Mouse (Mus musculus) midbrain, embryonic 14.5 days (tissue): Measurements from ENCODE around the gene Tcf12. TPM values are rescaled to one million over a fixed set of nuclear protein-coding genes. Genes with fewer than 3 reads are reported as not detected.

Experiments
- ATAC-seq: fragments of 200-750 bp; cut with Nextera tagmentation; 2 replicates; pipeline ENCODE4 v1.8.0; 2017; ENCODE audit warnings: moderate number of reproducible peaks, moderate library complexity; ENCODE audit not compliant: low FRiP score, low TSS enrichment
- DNase-seq: peaks from one replicate; pipeline ENCODE4 v3.0.0-alpha.2; 2015
- H3K27ac ChIP-seq: fragments of 300-500 bp; sonication (generic); replicated peaks from 2 replicates; pipeline ENCODE4 v1.5.1; 2014; ENCODE audit warnings: mild to moderate bottlenecking, low read depth, low read length, moderate library complexity
- H3K27me3 ChIP-seq: fragments of 300-500 bp; sonication (generic); 2 replicates; pipeline ENCODE4 v1.6.1; 2014; ENCODE audit warnings: low read length, control low read depth, mixed read lengths; ENCODE audit not compliant: control insufficient read depth, insufficient read depth
- H3K36me3 ChIP-seq: fragments of 300-500 bp; sonication (generic); 2 replicates; pipeline ENCODE4 v1.6.1; 2014; ENCODE audit warnings: low read length, control low read depth; ENCODE audit not compliant: control insufficient read depth, insufficient read depth
- H3K4me1 ChIP-seq: fragments of 300-500 bp; sonication (generic); 2 replicates; pipeline ENCODE4 v1.6.1; 2014; ENCODE audit warnings: mild to moderate bottlenecking, antibody characterized with exemption, low read length, control low read depth; ENCODE audit not compliant: control insufficient read depth, insufficient read depth
- H3K4me2 ChIP-seq: fragments of 300-500 bp; sonication (generic); 2 replicates; pipeline ENCODE4 v1.6.1; 2014; ENCODE audit warnings: mild to moderate bottlenecking, low read length, moderate library complexity
- H3K4me3 ChIP-seq: fragments of 300-500 bp; sonication (generic); replicated peaks from 2 replicates; pipeline ENCODE4 v1.5.1; 2014; ENCODE audit warnings: low read depth, low read length
- H3K9ac ChIP-seq: fragments of 300-500 bp; sonication (generic); replicated peaks from 2 replicates; pipeline ENCODE4 v1.6.1; 2014; ENCODE audit warnings: mild to moderate bottlenecking, low read length, moderate library complexity
- H3K9me3 ChIP-seq: fragments of 300-500 bp; sonication (generic); 2 replicates; pipeline ENCODE4 v1.6.1; 2016; ENCODE audit warnings: low read length, control low read depth, mixed read lengths; ENCODE audit not compliant: control insufficient read depth
- WGBS: fragments of 180-500 bp; shearing (Covaris S2); extraction: QIAGEN DNeasy Blood & Tissue Kit; methylation state at CpG from one replicate; pipeline ENCODE4 v1.1.7; 2014; 5-methylcytosine and 5-hydroxymethylcytosine counted together
- polyA plus RNA-seq: library from polyadenylated mRNA; unstranded; fragments of >200 nt; fragmentation: Nextera tagmentation; extraction: Ambion mirVana; gene quantifications from 2 replicates; pipeline ENCODE4 v1.2.1, GENCODE M21; 2014

Gene Tcf12
- polyA plus RNA-seq, 1 experiment from 2014 or later, result 93.6 TPM

GRCm38 (mm10) chr9:71931965-71932364, 179.7 kb downstream of the Tcf12 start:
- no peak overlapping the region for H3K9ac ChIP-seq
- no peaks in the 10 kb centered on the region for H3K9me3 ChIP-seq
- no peaks in the 10 kb centered on the region for H3K36me3 ChIP-seq
- no peak overlapping the region for H3K4me3 ChIP-seq
- DNase-seq (no peak), ATAC-seq (no peak)
- H3K27ac ChIP-seq, result no peak overlapping the region
- H3K4me1 ChIP-seq, result peaks cover 6% of the 10 kb centered on the region; the same call in 1 of the 2 replicates
- H3K4me2 ChIP-seq, result no peak overlapping the region
- no peaks in the 10 kb centered on the region for H3K27me3 ChIP-seq

- Histone ChIP-seq H3K4me1 (peaks cover 6% of the 10 kb centered on the region; the same call in 1 of the 2 replicates), H3K27me3 (no peaks in the 10 kb centered on the region), H3K9ac (no peak overlapping the region), H3K4me2 (no peak overlapping the region), H3K36me3 (no peaks in the 10 kb centered on the region), H3K9me3 (no peaks in the 10 kb centered on the region), H3K27ac (no peak overlapping the region), H3K4me3 (no peak overlapping the region)
- WGBS, result 55% methylated on average over 8 of the region's 8 CpGs
- no peak for ATAC-seq
- peak; percentile 35 for DNase-seq
These were observed 180.3 kb downstream of the Tcf12 start for GRCm38 (mm10) chr9:71931358-71931715.

GRCm38 (mm10) chr9:71930431-71931357, 181.0 kb downstream of the Tcf12 start:
- DNase-seq, result no peak
- no peaks in the 10 kb centered on the region for H3K9me3 ChIP-seq
- WGBS, result 83% methylated on average over 3 of the region's 3 CpGs
- H3K4me1 ChIP-seq, result peaks cover 6% of the 10 kb centered on the region; the same call in 1 of the 2 replicates
- no peak overlapping the region for H3K27ac ChIP-seq
- no peaks in the 10 kb centered on the region for H3K36me3 ChIP-seq
- H3K27me3 ChIP-seq, result no peaks in the 10 kb centered on the region
- no peak for ATAC-seq
- H3K4me2 ChIP-seq, result no peak overlapping the region
- no peak overlapping the region for H3K9ac ChIP-seq
- no peak overlapping the region for H3K4me3 ChIP-seq

GRCm38 (mm10) chr9:71916662-71916953, 195.1 kb downstream of the Tcf12 start:
- peak; percentile 60; the same call in 1 of the 2 replicates for ATAC-seq
- no peaks in the 10 kb centered on the region for H3K9me3 ChIP-seq

GRCm38 (mm10) chr9:71915871-71916661, 195.6 kb downstream of the Tcf12 start:
- Histone ChIP-seq H3K27me3 (no peaks in the 10 kb centered on the region), H3K27ac (peak overlapping the region; percentile 65), H3K9ac (no peak overlapping the region), H3K36me3 (no peaks in the 10 kb centered on the region), H3K4me3 (no peak overlapping the region), H3K4me2 (no peak overlapping the region), H3K9me3 (no peaks in the 10 kb centered on the region), H3K4me1 (peaks cover 22% of the 10 kb centered on the region)
- WGBS, result 7% methylated on average over 6 of the region's 6 CpGs
- DNase-seq, result peak; percentile 67
- peak; percentile 73 for ATAC-seq

More at GRCm38 (mm10) chr9:71916662-71916953, 195.1 kb downstream of the Tcf12 start:
- H3K4me1 ChIP-seq, result peaks cover 22% of the 10 kb centered on the region
- no peaks in the 10 kb centered on the region for H3K36me3 ChIP-seq
- H3K27ac ChIP-seq, result 0 out of 2 replicates have a peak overlapping the region, but pooled peaks have one; percentile 15
- no peak overlapping the region for H3K4me3 ChIP-seq
- DNase-seq, result no peak
- no peak overlapping the region for H3K4me2 ChIP-seq
- no peak overlapping the region for H3K9ac ChIP-seq
- no peaks in the 10 kb centered on the region for H3K27me3 ChIP-seq

GRCm38 (mm10) chr9:71906522-71906921, 205.1 kb downstream of the Tcf12 start:
- H3K4me2 ChIP-seq, result no peak overlapping the region
- peaks cover 7% of the 10 kb centered on the region; the same call in 1 of the 2 replicates for H3K36me3 ChIP-seq
- ATAC-seq, result no peak
- H3K9ac ChIP-seq, result no peak overlapping the region
- no peaks in the 10 kb centered on the region for H3K4me1 ChIP-seq
- H3K9me3 ChIP-seq, result no peaks in the 10 kb centered on the region
- no peak overlapping the region for H3K4me3 ChIP-seq
- no peak overlapping the region for H3K27ac ChIP-seq
- WGBS, result 89% methylated on average over 2 of the region's 2 CpGs
- H3K27me3 ChIP-seq, result no peaks in the 10 kb centered on the region
- no peak for DNase-seq

GRCm38 (mm10) chr9:71898852-71899251, 212.8 kb downstream of the Tcf12 start:
- peak overlapping the region; percentile 60; the same call in 1 of the 2 replicates for H3K27ac ChIP-seq
- 5% methylated on average over 5 of the region's 5 CpGs for WGBS
- no peaks in the 10 kb centered on the region for H3K27me3 ChIP-seq
- no peak for DNase-seq
- no peak for ATAC-seq
- no peak overlapping the region for H3K4me3 ChIP-seq
- H3K9me3 ChIP-seq, result no peaks in the 10 kb centered on the region
- H3K36me3 ChIP-seq, result peaks cover 3% of the 10 kb centered on the region; the same call in 1 of the 2 replicates
- peaks cover 30% of the 10 kb centered on the region for H3K4me1 ChIP-seq
- H3K9ac ChIP-seq, result no peak overlapping the region
- H3K4me2 ChIP-seq, result no peak overlapping the region

- Histone ChIP-seq H3K4me3 (no peak overlapping the region), H3K4me2 (no peak overlapping the region), H3K9ac (no peak overlapping the region), H3K4me1 (peaks cover 43% of the 10 kb centered on the region), H3K27ac (peak overlapping the region; percentile 75), H3K27me3 (no peaks in the 10 kb centered on the region), H3K9me3 (no peaks in the 10 kb centered on the region), H3K36me3 (peaks cover under 1% of the 10 kb centered on the region; the same call in 1 of the 2 replicates)
- ATAC-seq (peak; percentile 47; the same call in 1 of the 2 replicates), DNase-seq (peak; percentile 77)
- 0% methylated on average over 1 of the region's 1 CpGs for WGBS
These were observed 214.3 kb downstream of the Tcf12 start for GRCm38 (mm10) chr9:71897399-71897798.
